Mouse (Mus musculus) CD4-positive, CD25-positive, alpha-beta regulatory T cell, adult 2 months (primary cell): ENCODE measurements at regions not wholly inside any gene's neighbourhood (a gene's known extent, or its start where the extent isn't known, plus 50 kb on each side); places are given as distances from the start of the nearest gene placed in this dataset.
A peak's percentile ranks its signal among the peaks of the same experiment; 100 is the strongest.

Source experiments
- DNase-seq: peaks from one replicate; pipeline ENCODE4 v3.0.0-alpha.2; 2012; ENCODE audit warnings: low read depth, low spot score

DNA sequence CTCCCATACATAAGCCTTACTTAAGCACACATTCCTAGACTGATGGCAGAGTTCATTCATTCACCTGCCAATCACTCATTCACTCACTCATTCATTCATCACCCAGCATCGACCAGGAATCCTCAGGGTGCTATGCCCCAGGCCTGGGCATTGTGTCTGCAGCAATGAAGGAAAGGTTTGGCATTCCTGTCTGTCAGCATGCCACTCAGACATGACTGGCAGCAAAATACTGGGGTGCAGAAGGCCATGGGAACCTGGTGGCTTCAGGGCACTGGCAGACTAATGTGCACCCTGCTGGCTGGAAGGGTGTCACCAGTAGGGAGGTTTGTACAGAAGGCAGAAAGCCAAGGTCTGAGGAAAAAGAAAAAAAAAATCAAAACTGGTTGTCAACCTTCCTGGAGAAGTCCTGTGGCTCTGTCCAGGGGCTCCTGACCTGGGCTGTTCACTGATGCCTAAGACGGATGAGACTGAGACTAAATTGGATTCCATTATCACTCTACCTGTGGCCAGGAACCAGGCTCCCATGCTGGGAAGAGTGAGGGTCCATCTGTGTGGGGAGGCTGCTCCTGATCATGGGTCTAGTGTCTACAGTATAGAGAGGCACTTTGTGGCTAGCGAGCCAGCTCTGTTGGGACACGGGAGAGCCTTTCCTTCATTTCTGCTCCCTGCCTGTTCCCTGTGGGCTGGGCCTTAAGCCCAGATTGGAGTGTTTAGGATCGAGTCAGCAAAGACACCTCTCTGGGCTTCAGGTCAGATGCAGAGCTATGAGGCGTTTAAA, 104.1 kb downstream of the Cstad start:
- DNase-seq, result no peak

DNA sequence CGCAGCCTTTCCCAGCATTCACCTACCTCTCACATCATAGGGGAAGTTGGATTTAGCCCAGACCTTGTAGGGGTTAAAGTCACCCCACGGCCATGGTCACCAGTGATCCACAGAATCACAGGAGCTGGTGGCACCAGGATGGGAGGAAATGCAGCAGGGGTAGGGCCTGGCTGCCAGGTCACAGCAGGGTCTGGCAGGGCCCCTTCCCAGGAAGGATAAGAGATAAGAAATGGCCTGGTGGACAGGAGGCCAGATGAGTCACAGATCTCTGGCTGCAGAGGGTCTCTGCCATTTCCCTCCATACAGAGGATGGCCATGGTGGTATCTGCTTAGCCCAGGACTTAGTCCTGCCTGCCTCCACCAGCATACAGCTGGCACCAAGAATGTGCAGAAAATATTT, 103.0 kb downstream of the Cstad start:
- no peak for DNase-seq

DNA sequence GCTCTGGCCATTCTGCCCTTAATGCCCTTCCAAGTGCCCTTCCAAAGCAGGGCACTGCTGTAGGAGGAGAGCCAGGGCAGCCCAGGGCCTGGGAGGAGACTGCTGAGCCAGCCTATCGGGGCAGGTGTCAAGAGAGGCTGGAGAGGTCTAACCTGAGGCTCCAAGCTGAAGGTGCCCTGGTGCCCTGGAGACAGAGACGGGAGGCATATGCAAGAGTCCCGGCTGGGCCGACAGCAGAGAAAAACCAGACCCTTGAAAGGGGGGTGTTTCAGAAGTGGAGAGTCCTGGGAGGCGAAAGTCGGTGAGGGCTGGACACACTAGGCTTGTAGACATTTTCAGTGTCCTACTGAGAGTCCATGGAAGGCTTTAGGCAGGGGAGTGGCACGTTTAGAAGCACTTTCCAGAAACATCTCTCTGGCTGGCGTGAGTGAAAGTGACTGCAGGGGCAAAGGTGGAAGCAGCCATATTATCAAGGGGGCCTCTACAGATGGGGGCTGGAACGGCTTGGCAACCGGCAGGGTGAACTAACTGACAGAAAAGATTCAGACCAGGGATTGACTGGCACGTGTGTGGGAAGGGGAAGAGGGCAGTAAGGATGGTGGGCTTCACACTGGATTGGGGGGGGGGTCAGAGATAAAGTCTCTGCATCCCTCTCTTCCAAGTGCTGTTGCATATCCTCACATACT, 101.1 kb downstream of the Cstad start:
- no peak for DNase-seq

DNA sequence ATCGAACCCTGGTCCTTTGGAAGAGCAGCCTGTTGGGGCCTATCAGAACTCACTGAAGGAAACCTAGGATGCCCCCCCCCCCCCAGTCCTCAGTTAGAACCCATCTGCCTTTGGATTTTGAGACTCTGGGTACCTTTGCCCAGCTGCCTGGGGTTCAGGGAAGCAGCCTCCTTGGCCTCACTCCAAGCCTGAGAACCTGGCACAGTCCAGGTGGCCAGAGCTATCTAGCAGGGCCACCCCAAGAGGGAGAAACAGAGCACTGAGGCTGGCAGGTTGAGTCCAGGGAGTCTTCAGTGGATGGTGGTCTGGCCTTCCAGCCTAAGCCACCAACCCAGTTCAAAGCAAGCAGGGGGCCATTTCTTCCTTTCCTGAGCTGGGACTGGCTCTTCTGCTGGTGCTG, 100.2 kb downstream of the Cstad start:
- no peak for DNase-seq

DNA sequence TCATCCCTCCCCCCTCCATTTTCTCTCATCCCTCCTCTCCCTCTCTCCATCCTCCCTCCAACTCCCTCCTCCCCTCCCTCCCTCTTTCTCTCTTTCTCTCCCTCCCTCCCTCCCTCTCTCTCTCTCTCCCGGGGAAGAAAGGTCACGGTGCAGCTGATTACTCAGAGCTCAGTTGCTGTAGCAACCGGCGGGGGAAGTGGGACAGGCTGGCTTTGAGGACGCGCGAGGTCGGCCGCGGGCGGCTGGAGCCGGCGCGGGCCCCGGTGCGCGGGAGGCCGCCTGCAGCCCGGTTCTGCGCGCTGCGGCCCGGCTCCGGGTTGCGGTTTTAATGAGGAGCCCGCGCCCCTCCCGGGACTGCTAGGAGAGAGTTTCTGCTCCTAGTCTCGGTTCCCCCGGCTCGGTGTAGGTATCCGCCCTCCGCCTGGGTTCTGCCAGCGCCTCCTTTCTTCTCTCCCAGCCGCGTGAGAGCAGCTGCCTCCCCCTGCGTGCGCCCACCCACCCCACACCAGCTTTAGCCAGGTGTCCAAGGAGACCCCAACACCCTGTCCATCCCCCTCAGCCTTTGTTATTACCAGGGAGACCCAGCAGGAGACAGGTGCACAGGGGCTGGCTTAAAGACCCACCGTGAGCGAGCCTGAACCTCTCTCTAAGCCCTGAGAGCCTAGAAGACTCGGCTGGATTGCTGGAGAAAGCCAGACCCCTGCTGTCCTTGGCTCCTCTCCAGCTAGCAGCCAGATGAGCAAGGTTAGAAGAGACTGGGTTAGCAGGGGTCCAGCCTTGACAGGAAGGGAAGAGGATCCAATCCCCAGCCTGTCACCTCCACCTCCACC, 98.6 kb downstream of the Cstad start:
- peak; percentile 86 for DNase-seq

DNA sequence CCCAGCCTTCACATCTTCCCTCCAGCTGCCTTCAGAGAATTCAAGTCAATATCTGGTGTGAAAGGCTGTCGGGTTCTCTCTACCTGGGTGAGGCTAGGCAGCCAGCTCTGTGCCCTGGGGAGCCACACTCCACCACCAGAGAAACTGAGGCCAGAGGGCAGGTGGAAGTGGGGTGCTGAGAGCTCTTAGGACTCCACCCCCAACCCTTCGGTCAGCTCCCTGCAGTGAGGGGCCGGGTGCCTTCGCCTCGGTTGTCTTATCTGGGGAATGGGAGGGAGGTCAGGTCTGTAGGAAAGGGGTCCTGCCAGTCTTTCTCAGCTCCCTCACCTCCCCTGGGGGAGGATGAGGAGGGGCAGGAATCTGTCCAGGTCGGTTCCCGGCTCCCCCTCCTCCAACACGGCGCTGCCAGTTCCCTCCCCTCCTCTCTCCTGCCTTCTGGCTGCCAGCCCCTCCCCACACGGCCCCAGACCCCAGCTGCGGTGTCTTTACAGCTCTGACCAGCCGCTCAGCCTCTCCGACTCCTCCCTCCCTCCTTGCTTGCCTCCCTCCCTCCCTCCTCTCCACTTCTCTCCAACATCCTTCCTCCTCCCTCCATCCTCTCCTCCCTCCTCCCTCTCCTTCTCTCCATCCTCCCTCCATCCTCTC, 97.8 kb downstream of the Cstad start:
- peak; percentile 53 for DNase-seq

DNA sequence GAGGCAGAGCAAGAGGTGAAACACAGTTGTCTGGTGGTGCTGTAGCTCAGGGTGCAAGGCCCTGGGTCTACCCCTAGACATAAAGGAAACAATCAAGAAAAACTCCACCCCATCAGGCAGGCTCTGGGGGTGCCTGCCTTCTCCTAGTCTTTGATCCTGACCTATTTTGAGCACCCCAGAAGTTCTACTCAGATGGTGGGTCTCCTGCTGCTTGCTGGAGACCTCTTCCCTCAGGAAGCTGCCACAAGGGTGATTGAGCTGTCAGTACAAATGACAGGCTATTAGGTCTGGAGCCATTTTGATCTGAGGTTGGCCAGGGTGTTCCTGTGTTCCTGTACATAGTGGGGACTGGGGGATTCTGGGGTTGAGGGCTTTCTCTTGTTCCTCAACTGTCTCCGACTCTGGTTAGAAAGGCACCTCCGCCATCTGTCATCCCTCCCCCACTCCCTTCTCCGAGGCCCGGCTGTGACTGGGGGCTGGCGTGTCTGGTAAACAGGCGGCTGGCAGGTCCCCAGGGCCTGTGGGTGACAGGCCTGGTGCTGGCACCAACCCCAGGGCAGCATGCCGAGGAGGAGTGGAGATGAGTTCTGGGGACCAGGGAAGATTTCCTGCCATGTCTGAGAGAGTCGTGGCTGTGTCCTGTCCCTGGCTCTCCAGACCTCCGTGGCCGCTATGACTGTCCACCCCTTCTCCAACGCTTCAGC, 97.2 kb downstream of the Cstad start:
- peak; percentile 60 for DNase-seq

DNA sequence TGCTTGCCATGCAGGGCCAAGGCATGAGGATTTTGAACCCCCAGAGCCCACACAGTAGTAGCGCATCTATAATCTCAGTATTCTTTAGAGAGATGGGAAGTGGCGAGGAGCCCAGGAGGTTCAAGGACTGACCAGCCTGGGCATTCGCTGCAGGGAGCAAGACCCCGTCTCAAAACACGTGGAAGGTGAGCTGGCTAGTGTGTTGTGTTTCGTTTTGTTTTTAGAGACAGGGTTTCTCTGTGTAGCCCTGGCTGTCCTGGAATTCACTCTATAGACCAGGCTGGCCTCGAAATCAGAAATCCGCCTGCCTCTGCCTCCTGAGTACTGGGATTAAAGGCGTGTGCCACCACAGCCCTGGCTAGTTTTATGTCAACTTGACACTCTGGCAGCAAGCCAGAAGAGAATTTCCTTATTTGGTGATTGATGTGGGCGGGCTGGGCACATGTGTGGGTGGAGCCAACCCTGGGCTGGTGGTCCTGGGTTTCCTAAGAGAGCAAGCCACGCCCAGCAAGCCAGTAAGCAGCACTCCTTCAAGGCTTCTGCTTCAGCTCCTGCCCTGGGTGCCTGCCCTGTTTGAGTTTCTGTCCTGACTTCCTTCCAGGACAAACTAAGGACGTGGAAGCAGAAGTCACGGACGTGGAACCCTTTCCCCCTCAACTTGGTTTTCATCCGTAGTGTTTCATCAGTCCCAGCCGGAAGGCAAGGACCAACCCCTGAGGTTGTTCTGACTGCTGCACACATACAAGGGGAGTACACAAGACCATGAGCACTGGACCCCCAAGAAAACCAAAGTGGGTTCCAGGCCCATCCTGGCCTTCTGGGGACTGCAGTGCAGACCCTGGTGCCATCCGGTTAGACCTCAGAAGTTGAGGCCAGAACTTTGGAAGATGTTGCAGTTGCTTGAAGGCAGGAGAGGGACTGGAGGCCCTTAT, 96.4 kb downstream of the Cstad start:
- peak; percentile 62 for DNase-seq

DNA sequence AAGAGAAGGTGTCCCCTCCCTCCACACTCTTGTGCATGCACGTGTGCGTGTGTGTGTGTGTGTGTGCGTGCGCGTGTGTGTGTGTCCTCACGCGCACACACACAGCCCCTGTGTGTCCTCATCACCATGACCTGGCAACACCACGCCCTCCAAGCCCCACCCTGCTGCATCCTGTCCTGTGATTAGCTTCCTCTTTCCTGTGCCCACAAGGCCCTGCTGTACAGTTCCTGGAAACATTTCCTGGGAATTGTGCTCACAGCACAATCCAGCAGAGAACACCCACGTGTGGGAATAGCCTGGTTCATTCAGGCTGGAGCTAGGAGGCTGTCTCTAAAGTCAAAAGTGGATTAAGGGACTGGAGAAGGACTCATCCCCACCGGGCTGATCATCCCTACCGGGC, 95.5 kb downstream of the Cstad start:
- DNase-seq, result peak; percentile 66

DNA sequence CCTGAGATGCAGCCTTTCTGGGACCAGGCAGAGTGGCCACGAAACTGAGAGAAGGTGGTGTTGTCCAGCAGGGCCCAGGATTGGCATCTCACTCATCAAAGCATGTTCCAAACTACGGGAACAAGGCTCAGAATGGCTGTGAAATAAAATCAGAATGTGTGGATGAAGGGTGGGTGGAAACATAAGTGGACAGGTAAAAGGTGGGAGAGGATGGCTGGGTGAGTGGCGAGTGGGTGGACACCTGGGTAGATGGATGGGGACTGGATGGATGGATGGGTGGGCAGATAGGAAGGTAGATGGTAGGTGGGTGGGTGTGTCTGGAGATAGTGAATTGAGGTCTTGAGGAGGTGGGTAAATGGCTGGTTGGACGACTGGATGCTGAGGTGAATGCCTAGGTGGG, 93.6 kb downstream of the Cstad start:
- no peak for DNase-seq

DNA sequence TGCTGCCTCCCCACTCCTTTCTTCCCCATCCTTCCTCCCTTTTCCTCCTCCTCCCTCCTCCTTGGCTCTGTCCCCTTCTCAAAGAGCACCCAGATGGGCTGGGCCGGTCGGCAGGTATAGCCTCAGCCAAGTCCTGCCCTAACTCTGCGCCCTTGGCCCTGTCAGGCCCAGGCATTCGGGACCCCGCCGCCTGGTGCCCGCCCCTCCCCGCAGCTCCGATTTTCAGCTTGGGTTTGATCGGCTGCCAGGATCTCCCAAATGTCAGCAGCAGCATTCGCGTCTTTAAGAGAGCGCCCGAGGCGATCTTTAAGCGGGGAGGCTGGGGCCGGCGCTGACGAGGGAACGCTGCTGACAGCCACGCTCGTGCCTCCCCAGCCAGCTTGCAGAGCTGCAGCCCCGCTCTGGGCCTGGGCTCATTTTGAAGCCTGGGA, 92.3 kb downstream of the Cstad start:
- DNase-seq, result peak; percentile 38

DNA sequence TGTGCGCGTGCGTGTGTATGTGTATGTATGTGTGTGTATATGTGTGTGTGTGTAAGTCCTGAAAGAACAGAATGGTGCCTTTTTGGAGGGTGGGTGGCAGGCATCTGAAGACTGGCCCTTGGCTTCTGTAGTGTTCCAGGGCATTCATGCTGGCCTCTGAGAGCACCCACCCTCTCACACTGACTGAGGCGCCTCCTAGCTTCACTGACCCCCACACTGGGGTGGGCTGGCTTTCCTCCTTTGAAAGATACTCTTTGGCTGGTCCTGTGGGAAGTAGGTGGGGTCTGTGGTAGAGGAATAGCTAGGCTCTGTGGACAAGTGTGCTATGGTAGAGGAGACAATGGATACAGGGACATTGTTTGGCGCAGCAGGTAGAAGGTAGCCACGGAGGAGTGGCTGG, 91.5 kb downstream of the Cstad start:
- DNase-seq, result no peak

DNA sequence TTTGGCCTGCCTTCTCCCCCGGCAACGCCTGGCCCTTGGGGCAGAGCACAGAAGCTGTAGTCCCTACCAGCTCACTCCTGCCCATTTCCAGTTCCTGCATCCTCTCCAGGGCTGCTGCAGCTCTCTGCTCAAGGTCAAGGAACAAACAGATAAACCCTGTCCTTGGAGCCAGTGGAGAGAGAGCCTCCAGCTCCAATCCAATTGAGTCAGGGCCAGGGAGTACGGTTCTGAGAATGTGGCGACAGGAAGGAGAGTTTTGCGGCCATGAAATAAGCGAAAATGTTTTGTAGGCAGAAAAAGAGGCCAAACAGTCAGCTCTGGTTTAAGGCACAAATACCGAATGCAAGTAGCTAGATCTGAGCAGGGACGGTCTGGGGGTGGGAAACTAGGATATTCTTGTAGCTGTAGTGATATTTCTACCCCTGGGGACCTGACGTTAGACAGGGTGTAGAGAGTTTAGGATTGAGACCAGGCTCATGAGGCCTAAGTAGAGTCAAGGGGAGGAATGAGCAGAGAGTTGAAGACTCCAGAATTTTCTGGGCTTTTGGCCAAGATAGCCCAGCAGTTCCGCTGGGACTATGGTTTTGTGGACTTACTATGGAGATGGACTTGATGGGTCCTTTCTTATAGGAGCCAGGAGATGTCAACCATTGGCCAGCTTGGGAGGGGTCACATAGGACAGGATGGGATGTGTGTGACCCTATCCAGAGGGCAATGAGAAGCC, 90.5 kb downstream of the Cstad start:
- no peak for DNase-seq

DNA sequence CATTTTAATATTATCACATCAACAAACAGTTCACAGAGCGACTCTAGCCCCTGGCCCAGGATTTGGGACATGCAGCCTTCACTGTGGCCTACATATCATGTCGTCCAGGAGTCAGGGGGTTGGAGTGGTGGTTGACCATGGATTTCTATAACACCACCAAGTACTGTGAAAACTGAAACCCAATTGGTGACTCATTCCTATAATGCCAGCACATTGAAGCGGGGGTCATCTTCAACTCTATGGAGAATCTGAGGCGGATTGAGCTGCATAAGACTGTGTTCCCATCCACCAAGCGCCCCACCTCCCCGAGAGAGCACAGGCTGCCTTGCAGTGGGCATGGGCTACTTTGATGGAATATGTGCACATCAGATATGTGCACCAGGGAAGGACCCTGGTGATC, 89.6 kb downstream of the Cstad start:
- no peak for DNase-seq

DNA sequence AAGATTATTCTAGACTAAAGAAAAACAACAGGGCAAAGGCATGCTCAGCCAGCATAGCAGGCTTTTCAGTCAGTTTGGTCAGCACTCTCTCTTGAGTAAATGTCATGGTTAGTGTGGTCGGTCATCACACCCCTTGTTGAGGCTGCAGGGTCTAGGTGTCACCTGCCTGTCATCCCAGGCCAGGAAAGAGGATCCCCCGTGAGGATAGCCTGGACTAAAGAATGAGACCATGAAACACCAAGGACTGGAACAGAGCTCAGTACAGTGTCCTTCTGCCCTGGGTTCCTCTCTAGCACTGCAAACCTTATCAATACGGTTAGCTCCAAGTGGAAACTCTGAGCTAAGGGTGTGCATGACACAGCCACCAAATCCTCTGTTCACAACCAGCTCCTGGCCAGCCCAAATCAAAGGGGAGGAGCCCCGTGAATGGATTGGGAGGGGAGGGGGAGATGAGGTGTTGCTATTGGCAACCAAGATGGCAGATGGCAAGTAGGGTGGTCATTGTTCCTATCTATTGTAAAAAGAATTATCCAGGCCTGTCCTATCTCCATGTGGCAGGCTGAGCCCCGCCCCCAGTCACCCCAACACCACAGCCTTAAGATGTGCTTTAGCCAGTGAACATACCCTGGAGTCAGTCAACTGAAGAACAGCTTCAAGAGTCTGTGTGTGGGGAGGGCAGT, 87.4 kb downstream of the Cstad start:
- no peak for DNase-seq

DNA sequence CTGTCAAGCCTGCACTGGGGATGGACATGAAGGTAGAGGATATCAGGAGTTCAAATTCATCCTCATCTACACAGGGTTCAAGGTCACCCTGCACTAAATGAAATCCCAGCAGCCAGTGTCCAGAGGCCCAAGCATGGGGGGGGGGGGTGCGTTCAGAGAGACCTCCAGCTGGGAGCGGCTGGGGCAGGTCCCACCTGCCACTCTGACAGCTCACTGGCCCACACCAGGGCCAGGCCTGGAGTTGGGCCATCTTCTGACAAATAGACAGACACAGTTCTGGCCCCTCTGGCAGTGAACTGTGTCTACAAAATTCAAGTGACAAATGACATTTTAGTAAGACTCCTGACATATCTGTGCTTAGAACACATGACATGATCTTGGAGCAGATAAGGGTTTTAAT, 86.8 kb downstream of the Cstad start:
- no peak for DNase-seq

DNA sequence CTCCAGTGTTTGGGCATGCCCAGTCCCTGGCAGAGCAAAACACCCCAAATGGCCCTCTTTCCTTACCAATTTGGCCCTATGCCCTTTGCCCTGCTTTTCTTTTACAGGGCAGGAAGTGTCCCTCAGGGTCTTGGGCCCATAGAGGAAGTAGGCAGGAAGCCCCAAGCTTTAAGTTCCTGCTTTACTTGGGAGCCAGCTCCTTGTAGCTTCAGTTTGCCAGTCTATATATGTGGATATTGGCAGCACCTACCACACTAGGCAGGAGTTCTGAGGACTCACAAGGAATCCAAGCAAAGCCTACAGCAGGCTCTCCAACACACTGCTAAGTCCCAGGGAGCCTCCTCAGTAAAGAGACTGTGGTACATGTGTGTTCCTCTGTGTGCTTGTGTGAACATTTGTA, 84.2 kb downstream of the Cstad start:
- DNase-seq, result no peak

DNA sequence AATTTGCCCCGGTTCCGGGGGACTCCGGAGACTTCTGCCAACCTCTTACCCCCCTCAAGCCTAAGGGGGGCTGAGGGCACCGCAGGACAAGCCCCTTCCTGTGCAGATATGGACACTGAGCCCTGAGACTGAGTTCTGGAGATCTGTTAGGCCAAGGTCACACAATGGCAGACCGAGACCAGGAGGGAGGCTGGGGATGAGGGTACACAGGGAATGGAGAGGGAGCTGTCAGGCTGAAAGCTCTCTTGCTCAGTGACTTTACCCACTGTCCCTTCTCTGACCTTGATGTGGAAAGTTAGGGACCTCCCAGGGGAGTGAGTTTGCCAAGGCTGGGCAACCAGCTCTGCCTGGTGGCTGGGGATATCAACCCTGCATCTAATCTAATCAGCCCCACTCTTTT, 82.7 kb downstream of the Cstad start:
- DNase-seq, result no peak
